In genomic region chr4:141500637-141501036, GRCm38 (mm10) we compare ENCODE assay signal across 12 mouse cellular contexts. TPM values are rescaled to one million over a fixed set of nuclear protein-coding genes. Genes with fewer than 3 reads are reported as not detected.
DNase-seq lines count a peak whose midpoint lies in the region; ATAC-seq and TF ChIP-seq lines count a peak whose summit lies in the region.
"Had no signal": no experiment of that assay in that cellular context is flagged by ENCODE, and none has a peak within 500 bp of the region (broad histone marks: within the 10 kb centered on the region; RNA-seq: fewer than 3 reads in every experiment).

No protein-coding gene starts in this region.

- peak overlapping the region; percentile 2; the same call in 1 of the 2 replicates for H3K4me3 ChIP-seq in gastrocnemius, adult 2 months
- no peak overlapping the region for H3K4me3 ChIP-seq in embryonic facial prominence, embryonic 14.5 days (ENCODE audit: low read depth, low read length)
- H3K4me3 ChIP-seq in kidney, embryonic 16.5 days (ENCODE audit: low read length), result no peak overlapping the region
- no peak overlapping the region for H3K4me3 ChIP-seq in hindbrain, embryonic 10.5 days
- H3K4me3 ChIP-seq: limb, embryonic 12.5 days; midbrain, embryonic 13.5 days had no signal

- DNase-seq in gastrocnemius, adult 2 months, result no peak
- DNase-seq in gastrocnemius, postnatal 36 days, result no peak
- DNase-seq in 3T3-L1 (ENCODE audit: low read depth, low spot score), result peak; percentile 71
- peak; percentile 26 for DNase-seq in embryonic facial prominence, embryonic 14.5 days (ENCODE audit: low spot score)
- no peak for DNase-seq in c-Kit-positive CD71-positive TER-119-positive erythroid progenitor cells, embryonic 14.5 days (ENCODE audit: low spot score)
- no peak for DNase-seq in hindbrain, embryonic 10.5 days (ENCODE audit: low spot score)
- DNase-seq in layer of hippocampus, adult 9-11 months, result no peak
- DNase-seq: cerebellum, postnatal 36 days had no signal

- TF ChIP-seq CTCF in gastrocnemius, adult 2 months (IDR thresholded peaks at IDR 0.05), result no peak

- WGBS in embryonic facial prominence, embryonic 14.5 days, result 32% methylated on average over 4 of the region's 4 CpGs
- WGBS in kidney, embryonic 16.5 days, result 60% methylated on average over 4 of the region's 4 CpGs
- WGBS in hindbrain, embryonic 10.5 days, result 63% methylated on average over 4 of the region's 4 CpGs

- H3K27ac ChIP-seq in gastrocnemius, adult 2 months, result peak overlapping the region; percentile 84
- H3K27ac ChIP-seq in embryonic facial prominence, embryonic 14.5 days (replicated peaks; ENCODE audit: low read depth, low read length), result peak overlapping the region; percentile 62
- H3K27ac ChIP-seq in kidney, embryonic 16.5 days (ENCODE audit: low read length), result peak overlapping the region; percentile 22; the same call in 1 of the 2 replicates
- H3K27ac ChIP-seq in hindbrain, embryonic 10.5 days, result no peak overlapping the region
- H3K27ac ChIP-seq: limb, embryonic 12.5 days; midbrain, embryonic 13.5 days had no signal

- H3K4me1 ChIP-seq in embryonic facial prominence, embryonic 14.5 days (ENCODE audit: control insufficient read depth, insufficient read depth, low read length), result peaks cover 15% of the 10 kb centered on the region
- H3K4me1 ChIP-seq in kidney, embryonic 16.5 days (ENCODE audit: insufficient read depth, low read length), result peaks cover 11% of the 10 kb centered on the region; the same call in 1 of the 2 replicates
- H3K4me1 ChIP-seq in hindbrain, embryonic 10.5 days (replicated peaks), result peaks cover 14% of the 10 kb centered on the region

- no peak overlapping the region for H3K9ac ChIP-seq in embryonic facial prominence, embryonic 14.5 days (ENCODE audit: low read depth, low read length)
- H3K9ac ChIP-seq in kidney, embryonic 16.5 days (replicated peaks; ENCODE audit: low read length), result no peak overlapping the region
- H3K9ac ChIP-seq: limb, embryonic 12.5 days; midbrain, embryonic 13.5 days had no signal

- no peaks in the 10 kb centered on the region for H3K9me3 ChIP-seq in embryonic facial prominence, embryonic 14.5 days (ENCODE audit: control insufficient read depth, low read length)
- no peaks in the 10 kb centered on the region for H3K9me3 ChIP-seq in kidney, embryonic 16.5 days (ENCODE audit: low read length)
- H3K9me3 ChIP-seq in hindbrain, embryonic 10.5 days, result no peaks in the 10 kb centered on the region
- H3K9me3 ChIP-seq: limb, embryonic 12.5 days; midbrain, embryonic 13.5 days had no signal

- no peak for ATAC-seq in embryonic facial prominence, embryonic 14.5 days (ENCODE audit: low read depth)
- ATAC-seq in kidney, embryonic 16.5 days (ENCODE audit: low FRiP score, low TSS enrichment), result no peak
- ATAC-seq: midbrain, embryonic 13.5 days had no signal

- intact Hi-C loops in gastrocnemius, adult 2 months (cut with DNase I), result loop anchor here (5.0 kb wide), 2 partner anchors 37 to 57 kb away; partner anchors contain the start of gene Spen
- intact Hi-C loops in gastrocnemius, postnatal 36 days (cut with DNase I), result no loop called here

- no peaks in the 10 kb centered on the region for H3K27me3 ChIP-seq in embryonic facial prominence, embryonic 14.5 days (replicated peaks; ENCODE audit: control insufficient read depth, insufficient read depth, low read length)
- H3K27me3 ChIP-seq in kidney, embryonic 16.5 days (ENCODE audit: insufficient read depth, low read length), result no peaks in the 10 kb centered on the region
- H3K27me3 ChIP-seq in hindbrain, embryonic 10.5 days (ENCODE audit: insufficient read depth, poor library complexity, severe bottlenecking), result no peaks in the 10 kb centered on the region
- H3K27me3 ChIP-seq: CH12.LX; limb, embryonic 12.5 days; midbrain, embryonic 13.5 days had no signal

- no peaks in the 10 kb centered on the region for H3K36me3 ChIP-seq in embryonic facial prominence, embryonic 14.5 days (ENCODE audit: control insufficient read depth, insufficient read depth, low read length)
- peaks cover 4% of the 10 kb centered on the region; the same call in 1 of the 2 replicates for H3K36me3 ChIP-seq in kidney, embryonic 16.5 days (ENCODE audit: insufficient read depth, low read length)
- peaks cover 38% of the 10 kb centered on the region for H3K36me3 ChIP-seq in hindbrain, embryonic 10.5 days

- H3K4me2 ChIP-seq in embryonic facial prominence, embryonic 14.5 days (ENCODE audit: low read depth, low read length), result no peak overlapping the region
- H3K4me2 ChIP-seq in kidney, embryonic 16.5 days (replicated peaks; ENCODE audit: low read depth, low read length), result no peak overlapping the region
- H3K4me2 ChIP-seq: limb, embryonic 12.5 days; midbrain, embryonic 13.5 days had no signal

RNA-seq across cellular contexts. Expression of gene Spen, which starts 37.8 kb away (rescaled TPM):
- 10 to 100 TPM; 23.3 to 25.1 TPM for total RNA-seq in gastrocnemius, adult 2 months (2021)
- 10 to 100 TPM; 17.1 to 21.8 TPM for total RNA-seq in gastrocnemius, postnatal 36 days (2021)
- 9.4 and 12.5 TPM in 2 replicates for polyA plus RNA-seq in embryonic facial prominence, embryonic 14.5 days (2014; fragmentation: Nextera tagmentation; extraction: Ambion mirVana)
- 9.3 and 10.5 TPM in 2 replicates for polyA plus RNA-seq in kidney, embryonic 16.5 days (2015; fragmentation: Nextera tagmentation; extraction: Ambion mirVana)
- 12.8 and 14.2 TPM in 2 replicates for polyA plus RNA-seq in hindbrain, embryonic 10.5 days (2016; fragmentation: Nextera tagmentation; extraction: Ambion mirVana)

RNA-seq across cellular contexts. Expression of gene Zbtb17, which starts 56.2 kb away (rescaled TPM):
- total RNA-seq in gastrocnemius, adult 2 months (2021), result 10 to 100 TPM; 30.2 to 30.6 TPM
- total RNA-seq in gastrocnemius, postnatal 36 days (2021), result 10 to 100 TPM; 25.2 to 25.5 TPM
- polyA plus RNA-seq in embryonic facial prominence, embryonic 14.5 days (2014; fragmentation: Nextera tagmentation; extraction: Ambion mirVana), result 22.0 and 28.7 TPM in 2 replicates
- polyA plus RNA-seq in kidney, embryonic 16.5 days (2015; fragmentation: Nextera tagmentation; extraction: Ambion mirVana), result 41.7 and 43.1 TPM in 2 replicates
- 52.6 and 60.8 TPM in 2 replicates for polyA plus RNA-seq in hindbrain, embryonic 10.5 days (2016; fragmentation: Nextera tagmentation; extraction: Ambion mirVana)

Comparison
In these comparisons a context has a peak if more than half of its experiments do, and no peak if none do; other contexts are left out.
1. DNase-seq: peak in 3T3-L1 (single experiment) and embryonic facial prominence, embryonic 14.5 days (single experiment); none in gastrocnemius, adult 2 months (single experiment), gastrocnemius, postnatal 36 days (0 of 2), c-Kit-positive CD71-positive TER-119-positive erythroid progenitor cells, embryonic 14.5 days (single experiment), hindbrain, embryonic 10.5 days (single experiment) and layer of hippocampus, adult 9-11 months (single experiment).